Mouse (Mus musculus): ENCODE results near the gene Taar2.

GRCm38 (mm10) chr10:23894601-23895349 is 43.6 kb upstream of the Taar2 start, which contains the start of gene Vnn1:
- TF ChIP-seq CTCF (IDR thresholded peaks at IDR 0.05; ENCODE audit: borderline replicate concordance, control insufficient read depth, extremely low read depth, insufficient read depth, low read length, poor library complexity), result no peak
- TF ChIP-seq POLR2A (IDR thresholded peaks at IDR 0.05; ENCODE audit: control insufficient read depth, extremely low read depth, insufficient read depth, low read length, poor library complexity), result no peak

All from thymus, adult 2 months (tissue).